Mouse (Mus musculus) CH12.LX (cell line): ENCODE results near the gene Calcrl. TPM values are rescaled to one million over a fixed set of nuclear protein-coding genes. Genes with fewer than 3 reads are reported as not detected.

Experiments used
- DNase-seq: peaks from one replicate; pipeline ENCODE4 v3.0.0-alpha.2; 2013; ENCODE audit errors: extremely low read depth
- H3K27ac ChIP-seq: 2 replicates; pipeline ENCODE4 v1.5.1; 2012; ENCODE audit warnings: low read depth, mild to moderate bottlenecking, control low read depth, moderate library complexity; ENCODE audit not compliant: insufficient read depth
- H3K27me3 ChIP-seq: replicated peaks from 2 replicates; pipeline ENCODE3; 2012; ENCODE audit warnings: inconsistent platforms
- H3K36me3 ChIP-seq, 2 experiments: replicated peaks in 1 of 2; 2 replicates each; pipeline versions ENCODE3 to v1.6.1; 2012; ENCODE audit warnings: inconsistent platforms in 1 of 2, low read length in 1 of 2, mild to moderate bottlenecking in 1 of 2, mixed read lengths in 1 of 2, moderate library complexity in 1 of 2; ENCODE audit not compliant: control insufficient read depth in 1 of 2, insufficient read depth in 1 of 2
- H3K4me1 ChIP-seq, 2 experiments: 2 replicates each; pipeline ENCODE4 v1.6.1; 2012; ENCODE audit warnings: inconsistent platforms in 1 of 2, moderate library complexity in 1 of 2; ENCODE audit not compliant: insufficient read depth in 2 of 2, control insufficient read depth in 1 of 2
- H3K4me2 ChIP-seq: 2 replicates; pipeline ENCODE4 v1.6.1; 2012; ENCODE audit warnings: low read depth, mild to moderate bottlenecking, control low read depth; ENCODE audit not compliant: poor library complexity, insufficient read depth, severe bottlenecking
- H3K4me3 ChIP-seq, 3 experiments: fragments of 150-350 bp in 1 of 3; sonication (generic) in 1 of 3; replicated peaks in 1 of 3; 2 replicates each; pipeline versions ENCODE3 to v1.5.1; 2011 to 2012; ENCODE audit warnings: low read depth in 2 of 3, low read length in 2 of 3, mild to moderate bottlenecking in 2 of 3, moderate library complexity in 2 of 3, control low read depth in 1 of 3, improper control_type of control experiment in 1 of 3, inconsistent platforms in 1 of 3, mixed read lengths in 1 of 3; ENCODE audit not compliant: poor library complexity in 1 of 3
- H3K79me2 ChIP-seq: replicated peaks from 2 replicates; pipeline ENCODE4 v1.6.1; 2012; ENCODE audit warnings: mild to moderate bottlenecking, moderate library complexity; ENCODE audit not compliant: control insufficient read depth, poor library complexity, insufficient read depth, severe bottlenecking; ENCODE audit errors: extremely low read depth
- H3K9ac ChIP-seq: 2 replicates; pipeline ENCODE4 v1.6.1; 2012; ENCODE audit warnings: low read depth, mild to moderate bottlenecking, control low read depth, moderate library complexity; ENCODE audit not compliant: insufficient read depth
- H3K9me3 ChIP-seq: replicated peaks from 2 replicates; pipeline ENCODE3; 2012; ENCODE audit warnings: low read length, inconsistent platforms, mixed read lengths
- BHLHE40 ChIP-seq: IDR thresholded peaks from 2 replicates; pipeline ENCODE4 v1.6.1; 2011; ENCODE audit warnings: mild to moderate bottlenecking, low read depth, low read length, improper control_type of control experiment
- CHD2 ChIP-seq: IDR thresholded peaks from 2 replicates; pipeline ENCODE4 v1.6.1; 2011; ENCODE audit warnings: low read length, improper control_type of control experiment
- CTCF ChIP-seq, 2 experiments: IDR thresholded peaks in 1 of 2; conservative IDR thresholded peaks in 1 of 2; 2 replicates each; pipeline ENCODE4 v1.5.1; 2011 to 2012; ENCODE audit warnings: low read depth in 2 of 2, low read length in 2 of 2, improper control_type of control experiment in 1 of 2, inconsistent platforms in 1 of 2, mild to moderate bottlenecking in 1 of 2, moderate library complexity in 1 of 2
- EP300 ChIP-seq: IDR thresholded peaks from 2 replicates; pipeline ENCODE4 v1.6.1; 2011; ENCODE audit warnings: low read length, improper control_type of control experiment
- JUN ChIP-seq: IDR thresholded peaks from 2 replicates; pipeline ENCODE4 v1.6.1; 2011; ENCODE audit warnings: low read depth, mild to moderate bottlenecking, low read length, improper control_type of control experiment, moderate library complexity; ENCODE audit not compliant: insufficient read depth
- MAFK ChIP-seq: IDR thresholded peaks from 2 replicates; pipeline ENCODE4 v1.6.1; 2011; ENCODE audit warnings: low read length, improper control_type of control experiment; ENCODE audit not compliant: insufficient replicate concordance
- MAZ ChIP-seq: IDR thresholded peaks from 2 replicates; pipeline ENCODE4 v1.6.1; 2012; ENCODE audit warnings: low read depth, mild to moderate bottlenecking, inconsistent platforms, low read length, improper control_type of control experiment, moderate library complexity
- MXI1 ChIP-seq: IDR thresholded peaks from 2 replicates; pipeline ENCODE4 v1.6.1; 2011; ENCODE audit warnings: mild to moderate bottlenecking, low read depth, low read length, improper control_type of control experiment
- NELFE ChIP-seq: IDR thresholded peaks from 2 replicates; pipeline ENCODE4 v1.6.1; 2011; ENCODE audit warnings: low read depth, low read length, improper control_type of control experiment
- POLR2AphosphoS2 ChIP-seq: IDR thresholded peaks from 2 replicates; pipeline ENCODE4 v1.6.1; 2011; ENCODE audit warnings: low read depth, low read length, improper control_type of control experiment
- RCOR1 ChIP-seq: conservative IDR thresholded peaks from 2 replicates; pipeline ENCODE4 v1.6.1; 2012; ENCODE audit warnings: low read depth, mild to moderate bottlenecking, inconsistent platforms, low read length, improper control_type of control experiment
- SIN3A ChIP-seq: IDR thresholded peaks from 2 replicates; pipeline ENCODE4 v1.6.1; 2012; ENCODE audit warnings: low read length, improper control_type of control experiment, inconsistent platforms
- SMC3 ChIP-seq: IDR thresholded peaks from 2 replicates; pipeline ENCODE4 v1.6.1; 2011; ENCODE audit warnings: low read depth, low read length, improper control_type of control experiment
- TCF12 ChIP-seq: IDR thresholded peaks from 2 replicates; pipeline ENCODE4 v1.6.1; 2014; ENCODE audit warnings: low read depth, mild to moderate bottlenecking, inconsistent platforms, low read length, improper control_type of control experiment
- USF1 ChIP-seq: IDR thresholded peaks from 2 replicates; pipeline ENCODE4 v1.6.1; 2014; ENCODE audit warnings: low read depth, mild to moderate bottlenecking, inconsistent platforms, low read length, improper control_type of control experiment
- ZC3H11A ChIP-seq: IDR thresholded peaks from 2 replicates; pipeline ENCODE4 v1.6.1; 2012; ENCODE audit warnings: low read depth, mild to moderate bottlenecking, inconsistent platforms, low read length, improper control_type of control experiment
- ZMIZ1 ChIP-seq: IDR thresholded peaks from 2 replicates; pipeline ENCODE4 v1.6.1; 2012; ENCODE audit warnings: low read depth, mild to moderate bottlenecking, inconsistent platforms, low read length, improper control_type of control experiment
- dilution Hi-C: fragments of 300-500 bp; cut with MboI; formaldehyde crosslinking; loops from 2 replicates; pipeline ENCODE4 v1.14.3; 2020; ENCODE audit warnings: low sequenced_read_pairs; ENCODE audit not compliant: extremely low pct_unique_long_range_greater_than_20kb, extremely low pct_ligation_motif_present
- in situ Hi-C: fragments of 300-500 bp; cut with MboI; formaldehyde crosslinking; loops from 3 replicates; pipeline ENCODE4 v1.14.3; 2019; ENCODE audit warnings: low sequenced_read_pairs, low pct_ligation_motif_present, low pct_unique_long_range_greater_than_20kb, mixed read lengths
- polyA plus RNA-seq: library from polyadenylated mRNA; unstranded; fragments of >175 nt; gene quantifications from 2 replicates; pipeline ENCODE4 v1.2.1, GENCODE M21; 2012; ENCODE audit warnings: low read depth; ENCODE audit not compliant: insufficient read length
- total RNA-seq, 2 experiments: library from RNA; depleted of rRNA; stranded (reverse); fragments of 300-350 nt in 1 of 2; fragments of >200 nt in 1 of 2; gene quantifications; 2 replicates each; pipeline ENCODE4 v1.2.3; 2012 to 2014

Calcrl gene
- total and polyA plus RNA-seq, 3 experiments = 3.9 to 12.1 (median 5.9) TPM

GRCm38 (mm10) chr2:84462411-84462810 is 37.2 kb upstream of the Calcrl start:
- H3K4me2 ChIP-seq = no peak overlapping the region
- no peaks in the 10 kb centered on the region for H3K9me3 ChIP-seq
- DNase-seq = no peak
- dilution Hi-C loops = no loop called here
- TF ChIP-seq ZMIZ1 (no peak), CHD2 (no peak)
- no peak overlapping the region for H3K27ac ChIP-seq
- no peaks in the 10 kb centered on the region for H3K27me3 ChIP-seq
- no peaks in the 10 kb centered on the region for H3K79me2 ChIP-seq
- H3K9ac ChIP-seq = no peak overlapping the region
- H3K36me3 ChIP-seq = no peaks in the 10 kb centered on the region
- H3K4me1 ChIP-seq = no peaks in the 10 kb centered on the region
- no peak overlapping the region for H3K4me3 ChIP-seq
- in situ Hi-C loops = loop anchor here (25.0 kb wide), 1 partner anchor 200 kb away; the partner anchor contains the start of genes Btbd18, Ctnnd1 and Selenoh

- in situ Hi-C loops = loop anchor here (25.0 kb wide), 1 partner anchor 203 kb away; the partner anchor contains the start of genes Btbd18, Ctnnd1 and Selenoh
- H3K27me3 ChIP-seq = no peaks in the 10 kb centered on the region
- peaks cover 0 to 2% of the 10 kb centered on the region in 2 experiments; a peak in 2 of 4 replicates for H3K4me1 ChIP-seq
- H3K9ac ChIP-seq = no peak overlapping the region
- H3K36me3 ChIP-seq = no peaks in the 10 kb centered on the region
- no peak overlapping the region for H3K27ac ChIP-seq
- no peak overlapping the region for H3K4me3 ChIP-seq
- no peak overlapping the region for H3K4me2 ChIP-seq
- TF ChIP-seq BHLHE40 = no peak
- TF ChIP-seq RCOR1 = no peak
- no peak for TF ChIP-seq SMC3
- TF ChIP-seq POLR2AphosphoS2 = no peak
- no peak for TF ChIP-seq EP300
- no peak for TF ChIP-seq MAZ
- no peak for TF ChIP-seq MXI1
- no peak for TF ChIP-seq TCF12
- no peak for TF ChIP-seq USF1
- TF ChIP-seq CTCF (conservative IDR thresholded peaks at IDR 0.05 in 1 of 2, IDR thresholded peaks at IDR 0.05 in 1 of 2; ENCODE audit: low read depth in 2 of 2, low read length in 2 of 2) = no peak
- no peak for TF ChIP-seq NELFE
- no peak for TF ChIP-seq MAFK
- TF ChIP-seq ZMIZ1 = no peak
- no peak for TF ChIP-seq ZC3H11A
- TF ChIP-seq SIN3A = no peak
- no peak for TF ChIP-seq JUN
- no peak for DNase-seq
- H3K79me2 ChIP-seq = no peaks in the 10 kb centered on the region
- dilution Hi-C loops = no loop called here
- H3K9me3 ChIP-seq = no peaks in the 10 kb centered on the region
Observed at GRCm38 (mm10) chr2:84459651-84460177, 34.5 kb upstream of the Calcrl start.
